Mouse (Mus musculus): ENCODE data around the gene Them5.

- TF ChIP-seq CTCF (IDR thresholded peaks at IDR 0.05; ENCODE audit: low read depth) (no peak), EP300 (IDR thresholded peaks at IDR 0.05; ENCODE audit: low read depth) (no peak)
These were observed 55.0 kb downstream of the Them5 start for GRCm38 (mm10) chr3:94396851-94397250.

All from heart, postnatal 0 days (tissue).